Mouse (Mus musculus) cerebellum, adult 2 months (tissue): ENCODE measurements around the gene Gm3285. TPM values are rescaled to one million over a fixed set of nuclear protein-coding genes. Genes with fewer than 3 reads are reported as not detected.
A peak's percentile ranks its signal among the peaks of the same experiment; 100 is the strongest.

ENCODE experiments used
- DNase-seq, 2 experiments: peaks; one replicate each; pipeline ENCODE4 v3.0.0; 2021
- H3K27ac ChIP-seq: fragments of 200-500 bp; 2 replicates; pipeline ENCODE4 v1.5.1; 2012; ENCODE audit warnings: low read length, control low read depth, inconsistent platforms; ENCODE audit not compliant: insufficient read depth
- H3K27me3 ChIP-seq: fragments of 200-500 bp; 2 replicates; pipeline ENCODE4 v1.6.1; 2012; ENCODE audit warnings: inconsistent platforms, mild to moderate bottlenecking, low read length, moderate library complexity; ENCODE audit not compliant: control insufficient read depth, insufficient read depth
- H3K4me1 ChIP-seq: fragments of 200-500 bp; 2 replicates; pipeline ENCODE4 v1.6.1; 2011; ENCODE audit warnings: low read length; ENCODE audit not compliant: control insufficient read depth, insufficient read depth
- H3K4me3 ChIP-seq: fragments of 200-500 bp; replicated peaks from 2 replicates; pipeline ENCODE3; 2011; ENCODE audit warnings: mild to moderate bottlenecking, low read depth, low read length, control low read depth; ENCODE audit not compliant: insufficient read depth
- CTCF ChIP-seq: fragments of 200-500 bp; IDR thresholded peaks from 2 replicates; pipeline ENCODE4 v1.5.1; 2011; ENCODE audit warnings: low read depth, mild to moderate bottlenecking, control low read depth, low read length, moderate library complexity, borderline replicate concordance; ENCODE audit not compliant: insufficient read depth
- POLR2A ChIP-seq: fragments of 200-500 bp; IDR thresholded peaks from 2 replicates; pipeline ENCODE4 v1.6.1; 2011; ENCODE audit warnings: low read length, control low read depth, borderline replicate concordance; ENCODE audit not compliant: insufficient read depth
- WGBS: fragments of 180-500 bp; shearing (Covaris S2); methylation state at CpG from one replicate; pipeline ENCODE4 v1.1.7; 2018; 5-methylcytosine and 5-hydroxymethylcytosine counted together
- polyA plus RNA-seq: library from polyadenylated mRNA; depleted of rRNA; stranded (reverse); fragments of >200 nt; gene quantifications from 2 replicates; pipeline ENCODE4 v1.2.3, GENCODE M21; 2012

Gene Gm3285
- polyA plus RNA-seq, 1 experiment = not detected

GRCm38 (mm10) chr10:77880305-77880704 is 18.5 kb downstream of the Gm3285 start:
- H3K4me3 ChIP-seq = no peak overlapping the region
- no peaks in the 10 kb centered on the region for H3K27me3 ChIP-seq
- WGBS = 71% methylated on average over 3 of the region's 3 CpGs
- no peak overlapping the region for H3K27ac ChIP-seq
- TF ChIP-seq CTCF (no peak), POLR2A (no peak)
- H3K4me1 ChIP-seq = no peaks in the 10 kb centered on the region; the same call in 1 of the 2 replicates
- no peak for DNase-seq

GRCm38 (mm10) chr10:77882553-77882952 is 20.8 kb downstream of the Gm3285 start:
- TF ChIP-seq CTCF (peak; percentile 8; the same call in 1 of the 2 replicates), POLR2A (no peak)
- DNase-seq = no peak
- H3K27ac ChIP-seq = no peak overlapping the region
- no peaks in the 10 kb centered on the region for H3K4me1 ChIP-seq
- WGBS = 83% methylated on average over 5 of the region's 5 CpGs
- H3K4me3 ChIP-seq = no peak overlapping the region
- no peaks in the 10 kb centered on the region for H3K27me3 ChIP-seq

GRCm38 (mm10) chr10:77886007-77886747 is 24.4 kb downstream of the Gm3285 start:
- WGBS = 53% methylated on average over 12 of the region's 12 CpGs
- Histone ChIP-seq H3K4me1 (no peaks in the 10 kb centered on the region), H3K27me3 (no peaks in the 10 kb centered on the region), H3K4me3 (no peak overlapping the region), H3K27ac (no peak overlapping the region)
- TF ChIP-seq POLR2A (no peak), CTCF (peak; percentile 51; the same call in 1 of the 2 replicates)
- no peak for DNase-seq

- 77% methylated on average over 8 of the region's 8 CpGs for whole genome bisulfite sequencing
- H3K27me3 ChIP-seq = no peaks in the 10 kb centered on the region
- TF ChIP-seq CTCF (no peak), POLR2A (no peak)
- H3K4me3 ChIP-seq = no peak overlapping the region
- DNase-seq = no peak
- no peak overlapping the region for H3K27ac ChIP-seq
- H3K4me1 ChIP-seq = no peaks in the 10 kb centered on the region
These were observed 29.3 kb downstream of the Gm3285 start for GRCm38 (mm10) chr10:77890987-77891565.

GRCm38 (mm10) chr10:77895562-77895961 is 33.8 kb downstream of the Gm3285 start:
- TF ChIP-seq CTCF (no peak), POLR2A (no peak)
- no peak for DNase-seq
- no peak overlapping the region for H3K27ac ChIP-seq
- H3K4me3 ChIP-seq = no peak overlapping the region
- WGBS = 49% methylated on average over 5 of the region's 5 CpGs
- H3K4me1 ChIP-seq = no peaks in the 10 kb centered on the region
- no peaks in the 10 kb centered on the region for H3K27me3 ChIP-seq

GRCm38 (mm10) chr10:77900126-77900525 is 38.4 kb downstream of the Gm3285 start:
- WGBS = 61% methylated on average over 7 of the region's 7 CpGs
- TF ChIP-seq POLR2A (no peak), CTCF (no peak)
- no peaks in the 10 kb centered on the region for H3K27me3 ChIP-seq
- no peak overlapping the region for H3K4me3 ChIP-seq
- peaks cover 3% of the 10 kb centered on the region; the same call in 1 of the 2 replicates for H3K4me1 ChIP-seq
- no peak for DNase-seq
- H3K27ac ChIP-seq = no peak overlapping the region

- no peak overlapping the region for H3K27ac ChIP-seq
These were observed 39.4 kb downstream of the Gm3285 start for GRCm38 (mm10) chr10:77900903-77901818.

More at GRCm38 (mm10) chr10:77900903-77901818, 39.4 kb downstream of the Gm3285 start:
- no peak for TF ChIP-seq POLR2A
- TF ChIP-seq CTCF = no peak
- WGBS = 66% methylated on average over 27 of the region's 27 CpGs
- no peaks in the 10 kb centered on the region for H3K27me3 ChIP-seq
- no peak for DNase-seq
- peaks cover 3% of the 10 kb centered on the region; the same call in 1 of the 2 replicates for H3K4me1 ChIP-seq
- no peak overlapping the region for H3K4me3 ChIP-seq
